Mouse (Mus musculus) kidney, postnatal 0 days (tissue): ENCODE measurements around the gene Mrpl48. TPM values are rescaled to one million over a fixed set of nuclear protein-coding genes. Genes with fewer than 3 reads are reported as not detected.

Source experiments
- ATAC-seq: fragments of 200-750 bp; cut with Nextera tagmentation; replicated peaks from 2 replicates; pipeline ENCODE4 v1.8.0; 2017; ENCODE audit warnings: low read depth, moderate number of reproducible peaks, moderate TSS enrichment, moderate library complexity; ENCODE audit not compliant: low FRiP score
- DNase-seq: peaks from one replicate; pipeline ENCODE4 v3.0.0-alpha.2; 2016; ENCODE audit warnings: low spot score
- H3K27ac ChIP-seq: fragments of 300-500 bp; sonication (generic); 2 replicates; pipeline ENCODE4 v1.5.1; 2014; ENCODE audit warnings: mild to moderate bottlenecking
- H3K27me3 ChIP-seq: fragments of 300-500 bp; sonication (generic); 2 replicates; pipeline ENCODE4 v1.6.1; 2014; ENCODE audit warnings: low read length, mixed read lengths; ENCODE audit not compliant: insufficient read depth
- H3K36me3 ChIP-seq: fragments of 300-500 bp; sonication (generic); 2 replicates; pipeline ENCODE4 v1.6.1; 2014; ENCODE audit warnings: low read length, mixed read lengths; ENCODE audit not compliant: insufficient read depth
- H3K4me1 ChIP-seq: fragments of 300-500 bp; sonication (generic); replicated peaks from 2 replicates; pipeline ENCODE4 v1.6.1; 2014; ENCODE audit warnings: antibody characterized with exemption, low read length, mixed read lengths; ENCODE audit not compliant: insufficient read depth
- H3K4me2 ChIP-seq: fragments of 300-500 bp; sonication (generic); 2 replicates; pipeline ENCODE4 v1.6.1; 2014; ENCODE audit warnings: mild to moderate bottlenecking, low read length, moderate library complexity, mixed read lengths
- H3K4me3 ChIP-seq: fragments of 300-500 bp; sonication (generic); replicated peaks from 2 replicates; pipeline ENCODE4 v1.5.1; 2014; ENCODE audit warnings: low read depth, low read length
- H3K9ac ChIP-seq: fragments of 300-500 bp; sonication (generic); 2 replicates; pipeline ENCODE4 v1.6.1; 2014; ENCODE audit warnings: low read depth, low read length
- H3K9me3 ChIP-seq: fragments of 300-500 bp; sonication (generic); replicated peaks from 2 replicates; pipeline ENCODE4 v1.6.1; 2016; ENCODE audit warnings: low read length, inconsistent platforms, mixed read lengths
- CTCF ChIP-seq: IDR thresholded peaks from 2 replicates; pipeline ENCODE4 v1.5.1; 2016; ENCODE audit warnings: antibody characterized with exemption, low read depth, mild to moderate bottlenecking, moderate library complexity
- WGBS: fragments of 180-500 bp; shearing (Covaris S2); extraction: QIAGEN DNeasy Blood & Tissue Kit; methylation state at CpG from one replicate; pipeline ENCODE4 v1.1.7; 2014; 5-methylcytosine and 5-hydroxymethylcytosine counted together
- polyA plus RNA-seq: library from polyadenylated mRNA; unstranded; fragments of >200 nt; fragmentation: Nextera tagmentation; extraction: Ambion mirVana; gene quantifications from 2 replicates; pipeline ENCODE4 v1.2.1, GENCODE M21; 2015

Mrpl48 gene
- polyA plus RNA-seq, 1 experiment from 2014 or later = 107 TPM

DNA sequence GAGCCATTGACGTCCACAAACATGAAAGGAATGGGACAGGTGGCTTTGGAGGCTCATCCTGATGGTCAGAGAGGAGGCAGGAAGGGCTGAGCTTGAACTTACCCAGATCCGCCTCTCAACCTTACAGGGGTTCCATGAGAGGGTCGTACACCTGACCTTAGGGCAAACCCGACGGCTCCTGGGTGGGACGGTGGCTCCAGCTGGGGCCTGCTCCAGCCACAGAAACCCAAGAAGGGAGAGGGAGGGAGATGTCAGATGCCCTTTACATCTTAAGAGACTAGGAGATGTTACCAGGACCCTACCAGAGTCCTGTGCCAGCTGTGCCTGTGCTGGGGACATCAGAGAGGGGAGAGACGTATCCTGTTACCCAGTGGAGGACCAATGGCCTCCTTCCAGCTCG, 41.7 kb upstream of the Mrpl48 start:
- no peak for TF ChIP-seq CTCF
- no peaks in the 10 kb centered on the region for H3K9me3 ChIP-seq
- no peaks in the 10 kb centered on the region for H3K27me3 ChIP-seq
- WGBS = 50% methylated on average over 8 of the region's 8 CpGs
- ATAC-seq = no peak
- no peak for DNase-seq
- no peak overlapping the region for H3K4me2 ChIP-seq
- H3K4me3 ChIP-seq = no peak overlapping the region
- no peak overlapping the region for H3K27ac ChIP-seq
- 0 out of 2 replicates have a peak, but pooled peaks cover 3% of the 10 kb centered on the region for H3K4me1 ChIP-seq
- H3K36me3 ChIP-seq = no peaks in the 10 kb centered on the region
- H3K9ac ChIP-seq = no peak overlapping the region

DNA sequence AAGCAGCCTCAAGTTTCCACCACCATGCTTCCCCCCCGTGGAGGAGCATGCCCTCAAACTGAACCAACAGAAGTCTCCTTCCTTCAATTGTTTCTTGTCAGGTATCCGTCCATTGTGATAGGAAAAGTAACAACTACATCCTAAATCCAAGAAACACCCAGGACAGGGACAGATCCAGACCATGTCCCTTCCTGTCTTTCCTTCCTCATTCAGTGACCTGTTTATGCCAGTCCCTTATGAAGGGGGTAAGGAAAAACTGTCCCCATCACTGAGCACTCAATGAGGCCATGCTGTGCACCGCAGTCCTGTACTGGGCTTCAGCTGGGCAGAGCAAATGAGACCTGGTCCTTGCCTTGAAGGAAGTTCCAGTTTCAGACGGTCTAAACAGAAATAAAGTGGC, 41.0 kb upstream of the Mrpl48 start:
- Histone ChIP-seq H3K9ac (no peak overlapping the region), H3K36me3 (no peaks in the 10 kb centered on the region), H3K4me3 (no peak overlapping the region), H3K4me1 (0 out of 2 replicates have a peak, but pooled peaks cover 3% of the 10 kb centered on the region), H3K9me3 (no peaks in the 10 kb centered on the region), H3K4me2 (no peak overlapping the region), H3K27ac (no peak overlapping the region), H3K27me3 (no peaks in the 10 kb centered on the region)
- WGBS = 73% methylated on average over 4 of the region's 4 CpGs
- no peak for TF ChIP-seq CTCF
- ATAC-seq = no peak
- DNase-seq = no peak

DNA sequence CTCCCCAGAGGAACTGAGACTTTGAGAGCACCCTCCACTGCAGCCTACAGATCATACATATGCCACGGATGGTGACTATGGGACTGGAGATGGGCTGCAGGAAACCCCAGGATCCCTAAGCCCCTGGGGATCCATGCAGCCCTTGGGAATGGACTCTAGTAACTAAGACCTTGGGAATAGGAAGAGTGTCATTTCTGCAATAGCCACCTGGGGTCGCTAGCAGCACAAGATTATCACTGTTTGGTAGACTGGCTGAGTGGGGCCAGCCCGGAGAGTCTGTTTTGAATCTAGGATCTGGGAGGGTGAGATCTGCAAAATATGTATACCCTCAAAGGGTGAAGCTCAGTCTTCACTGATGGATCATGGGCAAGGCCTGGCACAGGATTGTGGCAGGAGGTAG, 37.0 kb upstream of the Mrpl48 start:
- H3K36me3 ChIP-seq = no peaks in the 10 kb centered on the region
- 0 out of 2 replicates have a peak, but pooled peaks cover 3% of the 10 kb centered on the region for H3K4me1 ChIP-seq
- no peaks in the 10 kb centered on the region for H3K9me3 ChIP-seq
- ATAC-seq = no peak
- no peaks in the 10 kb centered on the region for H3K27me3 ChIP-seq
- H3K4me3 ChIP-seq = no peak overlapping the region
- peak; percentile 79 for TF ChIP-seq CTCF
- WGBS = 39% methylated on average over 3 of the region's 3 CpGs
- H3K4me2 ChIP-seq = no peak overlapping the region
- peak; percentile 77 for DNase-seq
- no peak overlapping the region for H3K9ac ChIP-seq
- no peak overlapping the region for H3K27ac ChIP-seq

DNA sequence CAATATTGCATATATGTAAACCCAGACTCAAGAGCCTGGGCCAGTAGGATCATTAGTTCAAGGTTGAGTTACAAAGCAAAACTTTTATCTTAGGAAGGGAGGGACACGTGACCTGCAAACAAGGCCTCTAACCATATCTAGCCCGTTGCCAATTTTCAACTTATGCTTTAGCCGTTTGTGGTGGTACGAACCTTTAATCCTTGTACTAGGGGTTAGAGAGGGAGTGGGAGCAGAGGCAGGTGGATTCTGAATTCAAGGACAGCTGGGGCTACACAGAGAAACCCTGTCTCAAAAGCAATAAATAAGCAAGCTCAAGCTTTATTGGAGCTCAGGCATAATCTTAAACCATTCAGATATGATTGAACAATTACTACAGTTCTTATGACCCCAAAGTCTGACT, 34.3 kb upstream of the Mrpl48 start:
- 0 out of 2 replicates have a peak, but pooled peaks cover 5% of the 10 kb centered on the region for H3K36me3 ChIP-seq
- ATAC-seq = no peak
- no peaks in the 10 kb centered on the region for H3K9me3 ChIP-seq
- no peaks in the 10 kb centered on the region for H3K27me3 ChIP-seq
- no peak for DNase-seq
- WGBS = 85% methylated on average over 4 of the region's 4 CpGs
- H3K4me2 ChIP-seq = no peak overlapping the region
- no peak overlapping the region for H3K4me3 ChIP-seq
- H3K4me1 ChIP-seq = no peaks in the 10 kb centered on the region
- H3K9ac ChIP-seq = no peak overlapping the region
- no peak for TF ChIP-seq CTCF
- H3K27ac ChIP-seq = no peak overlapping the region

DNA sequence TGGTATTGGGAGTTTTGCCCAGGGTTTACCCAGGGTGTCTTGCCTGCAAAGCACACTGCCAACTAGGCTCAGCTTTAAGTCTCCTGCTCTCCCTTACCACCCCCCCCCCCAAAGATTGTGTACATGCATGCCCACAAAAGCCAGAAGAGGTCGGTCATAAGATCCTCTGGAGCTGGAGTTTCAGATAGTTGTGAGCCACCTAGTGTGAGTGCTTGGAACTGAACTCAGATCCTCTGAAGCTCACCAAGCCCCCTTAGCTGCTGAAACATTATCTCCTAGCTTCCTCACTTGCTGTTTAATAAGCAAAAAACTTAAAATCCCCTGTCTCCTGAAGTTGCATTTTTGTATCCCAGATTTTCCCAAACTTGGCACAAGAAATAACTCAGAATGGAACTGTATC, 29.6 kb upstream of the Mrpl48 start:
- peak; percentile 72 for TF ChIP-seq CTCF
- Histone ChIP-seq H3K4me3 (no peak overlapping the region), H3K9ac (no peak overlapping the region), H3K4me2 (no peak overlapping the region), H3K27ac (no peak overlapping the region), H3K27me3 (no peaks in the 10 kb centered on the region), H3K9me3 (no peaks in the 10 kb centered on the region), H3K4me1 (no peaks in the 10 kb centered on the region), H3K36me3 (peaks cover 16% of the 10 kb centered on the region)
- ATAC-seq = no peak
- 0% methylated on average over 1 of the region's 1 CpGs for WGBS
- DNase-seq = peak; percentile 74

DNA sequence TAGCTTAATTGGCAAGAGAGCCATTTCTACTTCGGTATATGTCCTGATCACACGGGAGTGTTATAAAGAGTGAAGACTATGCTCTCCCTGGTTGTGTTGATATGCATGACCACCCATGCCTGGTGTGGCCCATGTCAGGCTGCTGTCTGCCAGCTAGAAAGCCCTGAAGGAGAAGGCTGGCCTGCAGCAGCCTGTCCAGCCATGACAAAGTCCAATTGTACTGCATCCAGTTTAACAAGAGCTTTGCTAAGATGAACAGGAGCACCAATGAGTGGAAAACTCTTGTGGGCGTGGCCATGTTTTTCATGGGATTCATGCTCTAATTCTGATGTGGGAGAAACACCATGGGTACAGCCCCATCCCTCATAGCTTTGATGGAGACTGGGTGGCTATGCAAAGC, 16.4 kb upstream of the Mrpl48 start:
- Histone ChIP-seq H3K4me2 (no peak overlapping the region), H3K9ac (no peak overlapping the region), H3K27ac (no peak overlapping the region), H3K9me3 (no peaks in the 10 kb centered on the region), H3K27me3 (no peaks in the 10 kb centered on the region), H3K4me3 (no peak overlapping the region), H3K36me3 (no peaks in the 10 kb centered on the region), H3K4me1 (peaks cover 4% of the 10 kb centered on the region; the same call in 1 of the 2 replicates)
- DNase-seq = peak; percentile 41
- no peak for TF ChIP-seq CTCF
- ATAC-seq = peak; percentile 90
- WGBS = 71% methylated on average over 3 of the region's 3 CpGs

GRCm38 (mm10) chr7:100622277-100622676, 14.2 kb upstream of the Mrpl48 start:
- no peak for ATAC-seq
- H3K36me3 ChIP-seq = no peaks in the 10 kb centered on the region
- H3K4me1 ChIP-seq = peaks cover 4% of the 10 kb centered on the region; the same call in 1 of the 2 replicates
- H3K4me3 ChIP-seq = no peak overlapping the region
- H3K4me2 ChIP-seq = no peak overlapping the region
- no peaks in the 10 kb centered on the region for H3K9me3 ChIP-seq
- TF ChIP-seq CTCF = peak; percentile 53
- WGBS = 71% methylated on average over 2 of the region's 2 CpGs
- no peak overlapping the region for H3K27ac ChIP-seq
- H3K27me3 ChIP-seq = no peaks in the 10 kb centered on the region
- DNase-seq = no peak
- H3K9ac ChIP-seq = no peak overlapping the region
